Mouse (Mus musculus) neutrophil, adult 59 days (primary cell): ENCODE results near the gene Lypd9. TPM values are rescaled to one million over a fixed set of nuclear protein-coding genes. Genes with fewer than 3 reads are reported as not detected.

Experiments
- total RNA-seq, 2 experiments: library from RNA; stranded (reverse); gene quantifications; 1 replicate in 1 of 2; 2 replicates in 1 of 2; pipeline ENCODE4 v1.2.4; 2023

The Lypd9 gene
- not detected for total RNA-seq

DNA sequence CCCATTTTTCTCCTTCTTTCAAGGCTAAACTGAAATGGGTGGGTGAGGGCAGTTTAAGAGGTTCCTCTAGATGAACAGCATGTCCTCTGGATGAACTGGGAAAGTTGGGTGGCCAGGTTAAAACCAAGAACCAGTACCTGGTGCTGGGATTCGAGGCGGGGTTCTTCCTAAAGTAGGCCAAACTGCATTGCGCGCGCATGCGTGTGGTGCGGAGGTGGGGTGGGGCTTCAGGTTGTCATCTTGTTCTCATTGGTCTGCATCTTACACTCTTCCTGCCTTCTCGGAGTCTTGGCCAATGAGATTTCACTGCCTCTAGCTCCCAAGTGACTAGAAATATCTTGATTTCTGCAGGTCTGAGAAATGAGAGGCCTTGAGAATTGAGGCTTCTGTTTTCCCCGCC lies at the start of gene Lypd9:
Gene Lypd9, minus strand, starts transcription at position 165 of the 400 bp plus-strand sequence.

DNA sequence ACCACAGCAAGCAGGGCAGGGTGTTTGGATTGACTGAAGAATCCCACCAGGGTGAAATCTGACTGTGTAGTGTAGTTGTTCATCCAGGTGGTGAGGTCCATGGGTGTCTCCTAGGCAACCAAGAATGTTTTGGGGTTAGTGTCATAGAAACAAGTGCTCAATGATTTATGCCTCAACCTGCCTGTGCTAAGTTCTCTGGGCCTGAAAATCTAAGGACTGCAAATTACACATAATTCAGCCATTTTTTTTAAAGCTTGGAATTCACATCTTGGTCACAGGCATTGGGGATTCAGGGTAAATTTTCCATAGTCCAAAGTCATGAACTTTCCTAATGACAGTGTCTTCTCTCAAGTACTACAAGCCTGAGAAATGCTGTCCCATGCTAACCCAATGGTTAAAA lies 49.7 kb upstream of the Lypd9 start, which contains the start of gene Olfr331:
Gene Olfr331, minus strand, starts transcription at position 101 of the 400 bp plus-strand sequence.

DNA sequence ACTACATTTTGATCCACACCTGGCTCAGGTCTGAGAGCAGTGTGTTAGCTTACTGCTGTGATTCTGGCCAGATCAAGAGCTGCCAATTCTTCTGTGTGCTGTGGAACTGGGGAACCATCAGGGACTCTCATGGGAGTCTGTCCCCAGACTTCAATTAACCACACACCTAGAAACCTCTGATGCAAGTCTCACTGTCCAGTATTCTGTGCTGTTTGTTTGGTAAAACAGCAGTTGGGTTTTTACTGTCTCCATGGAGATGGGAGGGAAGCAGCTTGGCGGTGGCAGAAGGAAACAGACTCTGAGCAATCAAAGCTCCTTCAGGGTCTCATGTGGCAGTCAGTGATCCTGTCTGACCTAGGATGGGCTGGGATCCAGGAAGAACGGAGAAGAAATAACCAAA lies 39.7 kb upstream of the Lypd9 start, which contains the start of gene Olfr332:
Gene Olfr332, minus strand, starts transcription at position 101 of the 400 bp plus-strand sequence.

DNA sequence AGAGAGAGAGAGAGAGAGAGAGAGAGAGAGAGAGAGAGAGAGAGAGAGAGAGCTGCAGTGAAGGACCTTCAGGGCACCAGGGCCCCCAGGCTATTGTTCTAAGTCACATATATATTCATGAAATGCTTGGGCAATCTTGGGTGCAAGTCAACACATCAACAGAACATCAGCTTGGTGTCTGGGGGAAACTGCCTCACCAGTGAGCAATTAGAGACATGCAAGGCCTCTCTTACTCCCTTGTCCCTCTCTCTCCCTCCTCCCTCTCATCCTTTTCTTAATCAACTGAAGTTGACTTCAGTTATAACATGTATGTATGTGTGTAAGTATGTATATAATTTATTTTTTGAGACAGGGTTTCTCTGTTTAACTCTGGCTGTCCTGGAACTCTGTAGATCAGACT lies 9.4 kb upstream of the Lypd9 start, which contains the start of gene Olfr30:
Gene Olfr30, minus strand, starts transcription at position 101 of the 400 bp plus-strand sequence.

DNA sequence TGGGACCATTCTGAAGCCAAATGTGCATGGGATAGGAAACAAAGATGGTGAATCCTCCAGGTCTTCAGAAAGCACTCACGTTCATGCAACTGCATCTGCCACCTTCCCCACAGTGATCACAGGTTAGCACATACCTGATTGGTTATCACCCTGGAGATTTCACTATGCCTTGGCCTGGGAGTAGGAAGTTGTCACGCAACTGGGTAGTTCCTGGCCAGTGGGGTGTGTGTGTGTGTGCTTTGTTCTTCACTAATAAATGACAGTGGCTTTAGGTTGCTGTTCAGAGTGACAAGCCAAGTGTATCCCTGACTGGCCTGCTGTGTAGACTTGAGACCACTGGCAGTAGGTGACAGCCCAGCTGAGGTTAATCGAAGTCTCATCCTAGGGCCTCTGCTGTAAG lies 20.5 kb downstream of the Lypd9 start, which contains the start of gene Gm12253:
Gene Gm12253, plus strand, starts transcription at position 301 of the 400 bp plus-strand sequence.

DNA sequence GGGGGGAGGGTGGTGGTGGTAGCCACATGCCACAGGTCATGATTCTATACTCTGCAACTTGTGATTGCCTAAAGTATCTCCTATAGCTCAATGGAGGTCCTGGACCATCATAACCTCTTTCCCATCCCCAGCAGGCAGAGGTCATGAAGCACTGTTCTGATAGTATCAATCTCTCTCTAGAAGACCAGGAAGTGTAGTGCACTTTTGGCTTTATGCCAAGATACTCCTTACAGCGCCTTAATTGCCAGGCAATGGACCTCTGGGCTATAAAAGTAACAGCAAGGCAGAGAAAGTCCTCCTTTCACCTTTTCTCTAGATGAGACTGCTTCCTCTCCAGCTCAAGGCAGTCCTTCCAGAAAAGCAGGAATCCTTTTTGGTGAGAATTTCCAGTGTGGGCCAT lies 31.9 kb downstream of the Lypd9 start, which contains the start of gene 1810065E05Rik:
Gene 1810065E05Rik, plus strand, starts transcription at position 297 of the 400 bp plus-strand sequence.

Other genes with a start within 250 kb of the Lypd9 start
- 10 to 100 TPM; 78.3 to 95.3 TPM for gene 4930438A08Rik, start 178.1 kb downstream of the Lypd9 start, total RNA-seq
- 10 to 100 TPM; 10.7 to 13.9 TPM for gene Zfp692, start 145.9 kb downstream of the Lypd9 start, total RNA-seq
- gene Zfp672, start 122.6 kb downstream of the Lypd9 start, total RNA-seq, result 10 to 100 TPM; 21.6 to 22.7 TPM
- 10 to 100 TPM; 28.1 to 32.3 TPM for gene Sh3bp5l, start 122.2 kb downstream of the Lypd9 start, total RNA-seq
- gene Lypd8, start 73.9 kb downstream of the Lypd9 start, total RNA-seq, result not detected
- gene 1810065E05Rik, start 31.8 kb downstream of the Lypd9 start, total RNA-seq, result not detected
- not detected for gene Gm12253, start 20.4 kb downstream of the Lypd9 start, total RNA-seq
- not detected for gene Olfr30, start 9.3 kb upstream of the Lypd9 start, total RNA-seq
- not detected for gene Olfr332, start 39.6 kb upstream of the Lypd9 start, total RNA-seq
- not detected for gene Olfr331, start 49.6 kb upstream of the Lypd9 start, total RNA-seq
- gene Olfr330, start 81.9 kb upstream of the Lypd9 start, total RNA-seq, result not detected
- gene Olfr329-ps, start 93.5 kb upstream of the Lypd9 start, total RNA-seq, result not detected
- under 1 TPM; 0.16 to 0.44 TPM for gene Olfr328, start 102.7 kb upstream of the Lypd9 start, total RNA-seq
- not detected for gene Olfr224, start 117.6 kb upstream of the Lypd9 start, total RNA-seq
- gene Olfr325, start 124.8 kb upstream of the Lypd9 start, total RNA-seq, result not detected
- not detected for gene Olfr324, start 142.2 kb upstream of the Lypd9 start, total RNA-seq
- not detected for gene 2210407C18Rik, start 163.2 kb upstream of the Lypd9 start, total RNA-seq
- gene Olfr323, start 177.6 kb upstream of the Lypd9 start, total RNA-seq, result not detected
- 1 to 10 TPM in 1 of 2 experiments, under 1 TPM in 1; 0.88 to 1.2 TPM for gene Trim58, start 187.5 kb upstream of the Lypd9 start, total RNA-seq
- under 1 TPM in 1 of 2 experiments, not detected in 1; 0.07 TPM for gene Olfr322, start 205.9 kb upstream of the Lypd9 start, total RNA-seq
- gene Olfr320, start 228.2 kb upstream of the Lypd9 start, total RNA-seq, result not detected
- not detected for gene Olfr319, start 246.2 kb upstream of the Lypd9 start, total RNA-seq